Mouse (Mus musculus) thymus, adult 2 months (tissue): ENCODE results near the gene Elovl3. TPM values are rescaled to one million over a fixed set of nuclear protein-coding genes. Genes with fewer than 3 reads are reported as not detected.

Experiments used
- DNase-seq: peaks from one replicate; pipeline ENCODE4 v3.0.0; 2021
- H3K27ac ChIP-seq: fragments of 200-500 bp; 2 replicates; pipeline ENCODE4 v1.5.1; 2012; ENCODE audit warnings: low read length, control low read depth; ENCODE audit not compliant: control insufficient read depth, insufficient read depth
- H3K27me3 ChIP-seq: fragments of 200-500 bp; 2 replicates; pipeline ENCODE4 v1.6.1; 2012; ENCODE audit warnings: mild to moderate bottlenecking, low read length, moderate library complexity, mixed read lengths; ENCODE audit not compliant: control insufficient read depth, insufficient read depth
- H3K36me3 ChIP-seq: fragments of 200-500 bp; 2 replicates; pipeline ENCODE4 v1.6.1; 2012; ENCODE audit warnings: mild to moderate bottlenecking, low read length, moderate library complexity; ENCODE audit not compliant: control insufficient read depth, insufficient read depth
- H3K4me1 ChIP-seq: fragments of 200-500 bp; replicated peaks from 2 replicates; pipeline ENCODE4 v1.6.1; 2012; ENCODE audit warnings: low read length; ENCODE audit not compliant: control insufficient read depth, insufficient read depth
- H3K4me3 ChIP-seq: fragments of 200-500 bp; 2 replicates; pipeline ENCODE4 v1.5.1; 2012; ENCODE audit warnings: mild to moderate bottlenecking, low read length, control low read depth, moderate library complexity; ENCODE audit not compliant: control insufficient read depth, insufficient read depth
- CTCF ChIP-seq: fragments of 200-500 bp; IDR thresholded peaks from 2 replicates; pipeline ENCODE4 v1.5.1; 2012; ENCODE audit warnings: mild to moderate bottlenecking, control low read depth, low read length, moderate library complexity, borderline replicate concordance; ENCODE audit not compliant: control insufficient read depth, poor library complexity, insufficient read depth; ENCODE audit errors: extremely low read depth
- POLR2A ChIP-seq: fragments of 200-500 bp; IDR thresholded peaks from 2 replicates; pipeline ENCODE4 v1.6.1; 2012; ENCODE audit warnings: mild to moderate bottlenecking, low read length, control low read depth, moderate library complexity; ENCODE audit not compliant: control insufficient read depth, poor library complexity, insufficient read depth; ENCODE audit errors: extremely low read depth
- WGBS: fragments of 180-500 bp; shearing (Covaris S2); methylation state at CpG from one replicate; pipeline ENCODE4 v1.1.7; 2018; 5-methylcytosine and 5-hydroxymethylcytosine counted together
- polyA plus RNA-seq: library from polyadenylated mRNA; depleted of rRNA; stranded (reverse); fragments of >200 nt; gene quantifications from 2 replicates; pipeline ENCODE4 v1.2.3, GENCODE M21; 2012

The Elovl3 gene
- polyA plus RNA-seq, 1 experiment: 0.31 TPM

DNA sequence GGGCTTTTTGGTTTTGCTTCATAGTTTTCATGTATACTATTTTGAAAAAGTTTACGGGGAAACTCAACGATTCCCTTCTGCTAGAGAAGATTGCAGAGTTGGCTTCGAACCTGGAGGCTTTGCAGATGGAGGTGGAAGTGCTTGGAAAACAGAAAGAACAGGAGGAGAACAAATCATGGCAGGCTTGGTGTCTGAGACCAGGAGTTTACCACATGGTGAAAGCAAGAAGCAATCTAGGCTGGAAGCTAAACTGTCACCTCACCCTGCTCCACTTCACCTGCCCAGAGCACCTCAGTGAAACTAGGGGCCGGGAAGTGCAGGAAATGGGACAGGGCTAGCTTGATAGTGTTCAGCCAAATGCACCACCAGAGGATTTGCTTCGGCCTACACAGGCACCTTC, 35.3 kb upstream of the Elovl3 start:
- Histone ChIP-seq H3K4me3 (no peak overlapping the region), H3K4me1 (no peaks in the 10 kb centered on the region), H3K27me3 (no peaks in the 10 kb centered on the region), H3K36me3 (no peaks in the 10 kb centered on the region), H3K27ac (no peak overlapping the region)
- TF ChIP-seq POLR2A: no peak
- no peak for TF ChIP-seq CTCF
- DNase-seq: no peak
- 90% methylated on average over 5 of the region's 5 CpGs for WGBS

DNA sequence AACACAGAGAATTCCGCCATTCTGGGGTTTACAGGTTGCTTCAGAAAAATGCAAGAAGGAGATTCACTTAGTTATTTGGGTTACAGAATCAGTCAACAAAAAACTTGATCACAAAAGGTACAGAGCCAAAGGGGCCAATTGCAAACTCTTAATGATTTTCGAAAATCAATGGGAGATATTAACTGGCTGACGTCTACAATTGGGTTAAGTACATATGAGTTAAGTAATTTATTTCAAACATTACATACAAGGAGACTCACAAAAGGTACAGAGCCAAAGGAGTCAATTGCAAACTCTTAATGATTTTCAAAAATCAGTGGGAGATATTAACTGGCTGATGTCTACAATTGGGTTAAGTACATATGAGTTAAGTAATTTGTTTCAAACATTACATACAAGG, 32.1 kb upstream of the Elovl3 start:
- H3K27ac ChIP-seq: no peak overlapping the region
- H3K4me1 ChIP-seq: no peaks in the 10 kb centered on the region
- no peaks in the 10 kb centered on the region for H3K27me3 ChIP-seq
- TF ChIP-seq CTCF: no peak
- TF ChIP-seq POLR2A: no peak
- no peak overlapping the region for H3K4me3 ChIP-seq
- no peaks in the 10 kb centered on the region for H3K36me3 ChIP-seq
- WGBS: 98% methylated on average over 3 of the region's 3 CpGs
- DNase-seq: no peak

DNA sequence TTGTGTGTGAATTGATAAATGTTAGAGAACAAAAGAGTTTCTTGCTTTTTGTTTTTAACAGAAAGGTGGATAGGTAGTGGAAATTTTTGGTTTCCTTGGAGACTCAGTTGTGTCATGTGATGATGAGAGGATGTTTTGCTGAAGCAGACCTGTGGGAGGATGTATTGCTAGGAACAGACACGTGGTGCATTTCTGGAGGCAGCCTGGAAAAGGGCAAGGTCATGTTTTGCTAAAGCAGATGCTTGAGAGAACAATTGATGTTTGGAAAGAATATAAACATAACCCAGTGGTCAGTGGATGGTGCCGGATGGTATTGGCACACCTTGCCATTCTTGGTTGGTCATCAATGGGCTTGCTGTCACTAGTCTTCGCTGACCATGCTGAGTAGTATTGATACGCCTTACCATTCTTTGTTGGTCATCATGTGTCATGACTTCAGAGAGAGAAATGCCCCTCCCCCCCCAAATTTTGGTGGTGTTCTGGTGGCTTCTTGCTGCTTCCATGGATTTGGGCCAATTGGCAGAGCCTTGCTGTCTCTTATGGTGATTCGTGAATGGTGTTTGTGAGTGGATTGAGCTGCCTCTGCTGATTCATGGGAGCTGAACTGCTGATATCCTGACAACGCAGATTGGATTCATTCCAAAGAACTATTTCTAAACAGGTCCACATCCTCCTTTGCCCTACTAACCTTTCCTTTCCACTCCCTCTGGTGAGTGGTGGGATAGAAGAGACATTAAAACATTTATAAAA, 28.1 kb upstream of the Elovl3 start:
- H3K4me1 ChIP-seq: no peaks in the 10 kb centered on the region
- TF ChIP-seq POLR2A (no peak), CTCF (no peak)
- no peak for DNase-seq
- WGBS: 88% methylated on average over 6 of the region's 6 CpGs
- no peaks in the 10 kb centered on the region for H3K27me3 ChIP-seq
- no peak overlapping the region for H3K27ac ChIP-seq
- H3K4me3 ChIP-seq: no peak overlapping the region
- no peaks in the 10 kb centered on the region for H3K36me3 ChIP-seq

DNA sequence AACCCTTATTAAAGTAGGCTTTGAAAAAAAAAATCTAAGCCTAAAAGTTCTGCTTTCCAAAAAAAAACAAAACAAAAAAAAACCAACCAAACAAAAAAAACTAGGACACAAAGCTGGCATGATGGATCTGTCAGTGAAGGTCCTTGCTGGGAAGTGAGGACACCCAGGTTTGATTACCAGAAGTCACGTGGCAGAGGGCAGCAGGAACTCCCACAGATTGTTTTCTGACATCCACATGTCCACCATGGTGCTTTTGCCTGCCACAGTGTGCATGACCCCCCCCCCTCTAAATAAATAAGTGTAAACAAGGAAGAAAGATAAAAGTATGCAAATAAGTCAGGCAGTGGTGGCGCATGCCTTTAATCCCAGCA, 27.5 kb upstream of the Elovl3 start:
- Histone ChIP-seq H3K4me1 (no peaks in the 10 kb centered on the region), H3K27me3 (no peaks in the 10 kb centered on the region), H3K36me3 (no peaks in the 10 kb centered on the region), H3K4me3 (no peak overlapping the region), H3K27ac (no peak overlapping the region)
- TF ChIP-seq POLR2A (no peak), CTCF (no peak)
- 91% methylated on average over 2 of the region's 2 CpGs for WGBS
- DNase-seq: no peak

DNA sequence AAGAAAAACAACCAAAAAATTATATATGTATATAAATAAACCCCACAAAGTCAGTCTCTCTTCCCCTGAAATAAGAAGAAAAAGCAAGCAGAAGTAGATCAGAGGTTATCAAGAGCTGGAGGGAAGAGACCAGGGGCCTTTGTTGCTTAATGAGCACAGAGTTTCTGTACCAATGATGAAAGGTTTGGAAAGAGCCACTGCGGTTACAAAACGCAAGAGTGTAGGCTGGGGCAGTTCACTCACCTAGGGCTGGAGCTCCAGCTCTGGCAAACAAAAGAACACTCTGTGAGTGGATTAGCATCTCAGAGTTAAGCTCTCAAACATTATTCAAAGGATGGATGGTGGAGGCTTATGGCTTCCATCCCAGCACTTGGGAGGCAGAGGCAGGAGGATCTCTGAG, 21.5 kb upstream of the Elovl3 start:
- 91% methylated on average over 2 of the region's 2 CpGs for WGBS
- TF ChIP-seq POLR2A (no peak), CTCF (no peak)
- DNase-seq: no peak
- Histone ChIP-seq H3K4me1 (no peaks in the 10 kb centered on the region), H3K4me3 (no peak overlapping the region), H3K27ac (no peak overlapping the region), H3K27me3 (no peaks in the 10 kb centered on the region), H3K36me3 (no peaks in the 10 kb centered on the region)

DNA sequence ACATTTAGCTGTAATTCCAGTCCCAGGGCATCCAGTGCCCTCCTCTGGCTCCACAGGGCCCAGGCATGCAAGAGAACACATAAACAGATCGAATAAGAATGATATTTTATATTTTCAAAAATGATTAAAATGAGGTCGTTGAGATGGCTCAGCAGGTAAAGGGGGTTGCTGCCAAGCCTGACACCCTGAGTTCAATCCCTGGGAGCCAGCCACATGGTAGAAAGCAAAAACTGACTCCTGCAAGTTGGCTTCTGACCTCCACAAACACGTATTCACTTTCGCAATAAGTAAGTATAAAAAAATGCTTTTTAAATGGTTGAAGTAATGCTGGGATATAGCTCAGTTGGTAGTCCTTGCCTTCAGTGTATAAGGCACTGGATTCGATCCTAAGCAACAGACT, 20.9 kb upstream of the Elovl3 start:
- H3K36me3 ChIP-seq: no peaks in the 10 kb centered on the region
- no peaks in the 10 kb centered on the region for H3K4me1 ChIP-seq
- no peak overlapping the region for H3K27ac ChIP-seq
- DNase-seq: no peak
- H3K27me3 ChIP-seq: no peaks in the 10 kb centered on the region
- TF ChIP-seq POLR2A: no peak
- no peak for TF ChIP-seq CTCF
- H3K4me3 ChIP-seq: no peak overlapping the region
- WGBS: 94% methylated on average over 5 of the region's 5 CpGs

DNA sequence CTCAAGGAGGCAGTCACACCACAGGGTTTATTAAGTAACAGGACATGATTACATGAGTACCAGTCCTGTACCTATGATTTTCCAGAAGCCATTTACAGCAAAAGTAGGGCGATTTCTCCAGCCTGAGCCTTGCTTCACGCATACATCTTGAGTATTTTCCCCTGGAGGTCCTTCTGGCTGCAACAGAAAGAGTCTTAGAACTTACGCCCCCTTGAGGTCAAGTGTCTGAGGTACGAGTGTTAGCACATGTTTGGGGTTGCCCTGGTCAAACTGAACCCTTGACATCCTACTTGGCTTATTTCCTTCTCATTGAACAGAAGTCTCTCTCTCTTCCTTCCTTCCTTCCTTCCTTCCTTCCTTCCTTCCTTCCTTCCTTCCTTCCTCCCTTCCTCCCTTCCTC, 17.1 kb upstream of the Elovl3 start:
- WGBS: 75% methylated on average over 4 of the region's 4 CpGs
- Histone ChIP-seq H3K4me1 (no peaks in the 10 kb centered on the region), H3K36me3 (no peaks in the 10 kb centered on the region), H3K27ac (no peak overlapping the region), H3K4me3 (no peak overlapping the region), H3K27me3 (no peaks in the 10 kb centered on the region)
- TF ChIP-seq CTCF: no peak
- TF ChIP-seq POLR2A: no peak
- no peak for DNase-seq
